Mouse (Mus musculus) T-cell, adult 2 months (primary cell): Measurements from ENCODE around the gene Rassf8.

Experiments used
- DNase-seq: peaks from one replicate; pipeline ENCODE4 v3.0.0; 2022; ENCODE audit warnings: low spot score

Rassf8 gene

GRCm38 (mm10) chr6:145862321-145862720 lies 115.8 kb downstream of the Rassf8 start:
- DNase-seq: no peak

GRCm38 (mm10) chr6:145862739-145863064 lies 116.2 kb downstream of the Rassf8 start:
- DNase-seq: no peak

- DNase-seq: no peak
Observed at GRCm38 (mm10) chr6:145863065-145863971, 116.8 kb downstream of the Rassf8 start.

- DNase-seq: no peak
Observed at GRCm38 (mm10) chr6:145864171-145864570, 117.6 kb downstream of the Rassf8 start.

- DNase-seq: no peak
Observed at GRCm38 (mm10) chr6:145865289-145865885, 118.8 kb downstream of the Rassf8 start, which contains the start of gene Bhlhe41. TSS of gene Bhlhe41 (minus strand) at chr6:145865558.

GRCm38 (mm10) chr6:145865886-145866851 lies 119.6 kb downstream of the Rassf8 start:
- DNase-seq: no peak

- no peak for DNase-seq
Observed at GRCm38 (mm10) chr6:145867111-145867510, 120.6 kb downstream of the Rassf8 start.
